Mouse (Mus musculus) cerebellum, postnatal 14 days (tissue): ENCODE data around the gene Serinc5.
A peak's percentile ranks its signal among the peaks of the same experiment; 100 is the strongest.

Source experiments
- DNase-seq, 2 experiments: peaks; one replicate each; pipeline ENCODE4 v3.0.0; 2021; ENCODE audit warnings: mixed read lengths in 2 of 2

Serinc5 gene

DNA sequence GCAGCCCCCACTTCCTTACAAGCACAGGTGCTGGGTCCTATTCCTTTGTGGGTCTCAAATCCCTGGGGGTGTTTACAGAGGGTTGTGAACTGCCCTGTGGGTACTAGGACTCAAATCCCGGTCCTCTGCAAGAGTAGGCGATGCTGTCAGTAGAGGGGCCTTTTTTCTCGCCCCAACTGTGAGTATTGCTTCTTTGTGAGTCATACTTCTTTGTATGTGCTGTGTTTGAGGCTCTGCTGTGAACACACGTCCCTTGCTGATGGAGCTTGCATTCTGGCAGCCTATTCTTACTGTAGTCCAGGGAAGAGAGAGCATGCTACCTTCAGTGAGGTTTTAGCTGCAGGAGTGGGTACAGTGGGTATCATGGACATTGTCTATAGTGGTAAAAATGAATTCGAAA, 4.3 kb downstream of the Serinc5 start:
- no peak for DNase-seq

DNA sequence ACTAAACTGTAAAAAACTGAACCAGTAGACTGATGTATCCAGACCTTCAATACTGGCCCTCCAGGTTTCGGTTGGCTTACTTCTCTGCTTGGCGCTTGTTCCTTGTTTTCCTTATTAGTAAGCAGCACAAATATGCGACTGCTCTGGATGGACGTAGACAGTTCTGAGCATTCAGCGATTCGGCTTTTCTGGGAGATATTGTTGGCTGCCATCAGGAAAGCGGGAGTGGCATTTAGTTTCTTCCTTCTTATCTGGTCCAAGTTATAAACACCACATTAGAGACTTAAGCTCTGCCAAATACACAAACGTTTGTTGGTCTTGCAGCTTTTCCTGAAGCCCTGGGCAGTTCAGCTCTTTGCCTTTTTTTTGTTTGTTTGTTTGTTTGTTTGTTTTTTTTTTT, 5.6 kb downstream of the Serinc5 start:
- DNase-seq, result no peak

DNA sequence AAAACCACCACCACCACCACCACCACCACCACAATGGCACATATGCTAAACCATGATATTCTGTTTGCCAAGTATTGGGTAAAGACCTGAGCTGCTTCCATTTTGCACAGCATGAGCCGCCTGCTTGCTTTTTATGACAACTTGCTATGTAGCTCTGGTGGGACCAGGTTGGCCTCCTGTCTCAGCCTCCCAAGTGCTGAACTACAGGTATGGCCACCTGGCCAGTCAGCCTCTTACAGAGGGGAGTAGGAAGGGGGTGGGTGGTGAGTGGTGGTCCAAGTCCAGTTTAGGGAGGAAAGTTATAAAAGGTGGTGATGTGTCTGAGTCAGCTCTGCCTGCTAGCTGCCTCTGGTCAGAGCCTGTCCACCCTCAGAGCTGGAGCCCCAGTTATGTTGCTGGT, 15.3 kb downstream of the Serinc5 start:
- DNase-seq, result no peak

DNA sequence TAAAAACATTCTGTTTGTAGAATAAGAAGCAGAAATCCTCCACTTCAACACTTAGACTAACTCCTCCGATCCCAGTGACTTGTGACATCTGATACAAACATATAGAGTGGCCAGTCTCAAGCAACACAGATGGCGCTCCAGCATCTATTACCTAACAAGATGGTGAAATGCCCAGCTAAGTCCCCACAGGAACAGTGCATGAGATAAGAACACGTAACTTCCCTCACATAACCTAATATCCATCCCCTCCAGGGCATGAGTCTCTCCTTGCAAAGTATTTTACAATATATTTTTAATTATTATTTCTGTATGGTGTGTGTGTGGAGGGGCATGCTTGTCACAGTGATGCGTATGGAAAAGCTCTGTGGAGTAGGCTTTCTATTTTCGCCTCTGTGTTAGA, 15.8 kb downstream of the Serinc5 start:
- no peak for DNase-seq

DNA sequence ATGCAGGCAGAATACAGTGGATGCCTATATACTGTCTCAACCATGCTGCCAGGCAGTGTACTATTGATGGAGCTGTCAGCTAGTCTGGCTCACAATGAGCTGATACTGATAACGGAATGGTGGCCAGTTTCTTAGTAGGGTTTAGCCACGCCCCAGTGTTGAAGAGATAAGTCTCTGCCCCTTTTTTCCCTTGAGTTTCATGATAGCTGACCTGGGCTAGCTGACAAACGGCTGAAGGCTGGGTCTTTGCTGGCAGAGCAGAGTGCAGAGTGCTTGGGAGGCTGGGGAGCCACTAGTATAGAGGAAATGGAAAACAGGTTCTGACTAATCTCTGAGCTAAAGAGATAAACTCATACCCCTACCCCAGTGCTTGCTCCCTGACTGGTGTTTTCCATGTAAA, 18.6 kb downstream of the Serinc5 start:
- DNase-seq, result no peak

DNA sequence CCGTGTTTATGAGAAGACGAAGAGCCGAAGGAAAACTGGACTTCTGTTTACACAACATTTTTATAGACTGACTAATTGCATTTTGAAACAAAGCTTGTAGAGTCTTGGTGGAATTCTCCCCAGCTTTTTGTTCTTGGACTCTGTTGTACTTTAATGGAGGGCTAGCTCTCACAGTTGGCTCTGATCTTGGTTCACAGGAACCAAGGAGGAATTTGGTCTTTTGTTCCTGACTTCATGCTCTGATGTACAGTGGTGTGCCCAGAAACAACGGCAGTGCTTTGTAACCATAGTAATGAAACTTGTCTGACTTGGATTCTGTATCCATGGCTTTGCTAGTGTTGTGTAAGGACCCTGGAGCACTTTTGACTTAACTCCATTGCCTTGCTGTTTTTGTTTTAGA, 20.6 kb downstream of the Serinc5 start:
- DNase-seq, result no peak

DNA sequence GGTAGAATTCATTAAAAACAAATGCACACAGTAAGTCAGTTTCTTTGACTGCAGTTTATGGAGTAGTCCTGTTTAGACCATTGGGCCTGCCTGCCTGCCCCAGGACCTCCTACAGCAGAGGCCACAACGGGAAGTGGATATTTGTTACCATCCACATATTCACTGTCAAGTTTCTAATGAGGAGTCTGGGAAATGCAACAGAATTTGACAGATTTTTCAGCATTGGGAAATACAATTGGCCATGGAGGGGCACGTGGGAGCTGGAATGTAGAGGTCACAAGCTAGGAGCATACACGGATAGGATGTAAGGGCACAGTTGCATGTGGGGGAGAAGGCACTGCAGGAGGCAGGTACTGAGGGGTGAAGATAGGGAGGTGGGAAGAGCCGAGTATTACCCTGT, 21.7 kb downstream of the Serinc5 start:
- no peak for DNase-seq

DNA sequence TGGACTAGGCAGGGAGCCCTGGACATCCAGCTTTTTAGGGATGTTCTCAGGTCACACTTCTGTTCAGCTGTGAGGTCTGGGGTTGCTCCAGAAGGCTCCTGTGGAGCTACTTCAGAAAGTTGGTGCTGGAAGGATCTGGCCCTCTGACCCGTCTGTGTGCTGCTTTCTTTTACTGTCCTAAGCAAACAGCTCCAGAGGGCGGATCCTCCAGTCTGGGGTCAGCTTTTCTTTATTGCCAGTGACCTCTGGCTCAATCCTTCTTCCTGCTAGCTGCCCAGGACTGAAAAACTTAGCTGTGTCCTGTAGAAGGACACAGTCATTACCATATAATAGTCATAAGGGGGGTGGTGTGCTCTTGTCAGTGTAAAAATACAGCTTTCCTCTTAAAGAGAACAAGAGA, 24.1 kb downstream of the Serinc5 start:
- DNase-seq, result no peak

DNA sequence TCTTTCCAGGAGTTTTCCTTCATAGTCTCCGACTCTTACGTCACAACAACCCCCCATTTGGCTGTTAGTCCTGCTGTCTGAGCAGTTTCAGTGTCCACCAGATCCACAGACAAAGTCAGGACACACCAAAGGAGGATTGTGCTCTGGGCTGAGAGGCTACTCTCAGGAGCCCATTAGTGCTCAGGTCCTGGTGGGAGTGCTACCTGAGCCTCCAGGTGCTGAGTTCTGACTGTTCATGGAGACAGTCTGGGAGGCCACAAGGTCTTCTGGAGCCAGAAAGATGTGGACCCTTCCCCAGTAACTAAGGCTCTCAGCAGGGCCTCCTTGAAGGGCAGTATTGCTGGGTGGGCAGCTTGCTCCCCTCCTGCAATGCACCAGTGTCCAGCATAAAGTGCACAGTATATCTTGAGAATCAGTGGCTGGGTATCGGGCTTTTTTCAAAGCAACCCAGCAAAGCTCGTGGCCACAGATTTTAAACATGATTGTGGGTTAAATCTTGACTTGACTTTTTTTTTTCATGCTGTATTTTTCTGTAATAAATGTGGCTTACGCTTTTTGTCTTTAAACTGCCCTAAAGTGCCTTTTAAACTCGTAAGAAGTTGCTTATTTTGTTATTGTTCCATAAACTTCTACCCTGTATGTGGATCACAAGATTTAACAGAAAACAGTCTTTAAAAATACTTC, 25.5 kb downstream of the Serinc5 start:
- no peak for DNase-seq

DNA sequence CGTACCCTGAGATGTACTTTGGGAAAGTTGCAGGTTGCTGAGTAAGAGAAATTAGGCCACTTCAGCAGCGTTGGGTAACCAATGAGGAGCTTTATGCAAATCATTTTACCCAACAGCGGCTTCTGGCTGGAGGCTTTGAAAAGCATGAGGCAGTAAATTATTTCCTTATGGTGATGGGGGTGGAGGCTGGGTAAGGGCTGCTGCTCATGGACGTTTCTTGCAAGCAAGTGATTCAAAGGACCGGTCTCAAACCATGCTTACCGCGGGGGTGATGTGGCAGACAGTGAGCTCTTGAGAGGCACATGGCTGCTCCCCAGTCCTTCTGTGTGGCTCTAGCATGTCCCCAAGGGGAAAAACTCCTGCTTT, 26.0 kb downstream of the Serinc5 start:
- no peak for DNase-seq

DNA sequence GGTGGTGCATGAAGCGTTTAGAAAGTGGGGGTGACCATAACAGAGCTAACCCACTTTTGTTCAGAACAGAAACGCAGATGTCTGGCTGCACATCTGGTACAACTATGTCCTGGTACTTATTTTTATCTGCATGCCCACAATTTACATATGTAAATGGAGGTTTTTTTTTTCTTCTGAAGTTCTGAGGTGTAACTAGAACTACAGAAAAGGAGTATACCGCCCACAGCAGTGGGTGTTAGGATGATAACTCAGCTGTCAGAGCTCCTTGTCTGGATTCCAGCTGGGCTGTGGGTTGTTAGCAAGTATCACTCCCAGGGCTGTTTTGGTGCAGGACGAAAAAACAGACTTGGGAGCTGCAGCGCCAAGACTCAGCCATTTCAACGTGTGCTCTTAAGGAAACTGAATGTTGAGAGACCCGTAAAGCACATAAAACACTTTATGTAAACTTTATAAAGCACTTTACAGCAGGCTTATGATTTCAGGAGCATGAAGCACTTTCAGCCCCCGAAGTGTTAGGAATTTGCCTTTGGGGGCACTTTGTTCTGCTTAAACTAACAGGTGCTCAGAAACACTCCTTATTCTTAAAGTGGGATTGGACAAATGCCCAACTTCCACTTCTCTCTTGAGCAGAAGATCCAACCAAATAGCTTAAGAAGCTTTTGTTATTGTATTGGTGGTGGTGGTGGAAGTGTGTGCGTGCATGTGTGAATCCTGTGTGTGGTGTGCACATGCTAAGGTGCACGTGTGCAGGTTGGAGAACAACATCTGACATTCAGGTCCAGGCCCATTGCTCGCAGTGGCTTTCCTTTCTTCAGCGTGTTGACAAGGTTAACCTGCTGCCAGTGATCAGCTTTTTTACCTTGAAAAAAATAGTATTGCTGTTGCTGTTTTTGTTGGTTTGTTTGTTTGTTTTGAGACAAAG, 28.5 kb downstream of the Serinc5 start:
- no peak for DNase-seq

DNA sequence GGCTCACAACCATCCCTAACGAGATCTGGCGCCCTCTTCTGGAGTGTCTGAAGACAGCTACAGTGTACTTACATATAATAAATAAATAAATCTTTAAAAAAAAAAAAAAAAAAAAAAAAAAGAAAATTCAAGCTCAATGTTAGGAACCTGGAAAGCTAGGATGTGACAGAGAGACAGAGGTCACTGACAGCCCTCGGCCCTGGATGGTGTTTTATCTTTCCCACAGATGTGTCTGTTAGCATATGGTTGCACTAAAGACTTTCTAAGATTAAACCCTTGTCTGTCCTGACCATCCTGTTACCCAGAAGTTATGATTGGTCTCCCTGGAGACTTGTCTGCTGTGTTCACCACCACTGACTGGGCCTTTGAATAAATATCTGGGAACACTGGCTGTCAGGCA, 33.3 kb downstream of the Serinc5 start:
- no peak for DNase-seq

DNA sequence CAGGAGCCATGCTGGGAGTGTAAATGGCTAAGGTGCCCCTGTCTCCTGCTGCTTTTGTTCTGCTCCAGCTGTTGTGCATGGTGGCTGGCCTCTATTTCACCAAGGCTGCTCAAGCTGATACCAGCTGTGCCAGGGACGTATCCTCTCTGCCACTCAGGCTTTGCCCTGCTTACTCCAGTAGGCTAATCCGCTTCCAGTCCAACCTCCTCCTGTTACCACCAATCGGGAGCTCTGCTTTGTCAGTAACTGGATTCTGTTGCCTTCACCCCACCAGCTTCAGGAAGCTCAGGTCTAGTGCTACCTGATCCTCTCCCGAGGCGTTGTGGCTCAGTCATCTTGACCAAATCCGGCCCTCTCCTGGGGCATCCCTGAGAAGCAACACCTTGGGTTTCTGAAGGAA, 33.9 kb downstream of the Serinc5 start:
- no peak for DNase-seq

DNA sequence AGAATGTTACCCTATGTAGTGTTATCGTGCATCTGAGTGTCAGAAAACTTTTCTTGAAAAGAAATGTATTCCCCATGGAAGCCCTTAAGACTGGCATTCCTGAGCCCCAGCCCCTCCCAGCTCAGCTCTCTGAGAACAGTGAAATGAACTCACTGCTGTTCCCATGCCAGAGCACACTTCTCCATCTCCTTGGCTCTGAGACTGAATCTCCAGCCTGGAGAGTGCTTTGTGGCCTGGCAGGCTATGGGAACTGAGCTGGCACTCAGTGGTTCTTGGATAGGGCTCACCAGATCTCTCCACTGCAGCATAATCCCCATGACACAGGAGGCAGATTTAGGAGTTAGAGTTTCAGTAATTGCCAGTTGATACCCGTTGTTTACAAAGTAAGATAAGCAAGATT, 36.8 kb downstream of the Serinc5 start:
- DNase-seq, result peak; percentile 62 to 81

DNA sequence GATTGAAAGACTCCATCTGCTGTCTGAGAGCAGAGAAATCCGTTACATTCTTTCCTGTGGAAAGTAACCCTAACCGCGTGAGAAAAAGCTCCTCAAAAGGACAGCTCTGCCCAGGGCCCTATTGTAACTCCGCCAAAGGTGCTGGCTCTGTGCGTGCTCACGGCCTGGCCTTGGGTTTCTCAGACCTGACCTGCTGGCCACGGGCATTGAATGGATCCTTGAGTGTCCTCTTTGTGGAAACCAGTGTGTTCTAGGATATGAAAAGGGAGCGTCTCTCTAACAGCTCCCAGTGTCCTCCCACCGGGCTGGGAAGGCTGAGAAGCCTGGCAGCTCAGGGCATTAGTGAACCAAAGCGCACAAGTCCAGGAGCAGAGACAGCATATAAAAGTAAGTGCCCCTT, 38.2 kb downstream of the Serinc5 start:
- peak in 1 of 2 experiments; percentile 33 for DNase-seq

DNA sequence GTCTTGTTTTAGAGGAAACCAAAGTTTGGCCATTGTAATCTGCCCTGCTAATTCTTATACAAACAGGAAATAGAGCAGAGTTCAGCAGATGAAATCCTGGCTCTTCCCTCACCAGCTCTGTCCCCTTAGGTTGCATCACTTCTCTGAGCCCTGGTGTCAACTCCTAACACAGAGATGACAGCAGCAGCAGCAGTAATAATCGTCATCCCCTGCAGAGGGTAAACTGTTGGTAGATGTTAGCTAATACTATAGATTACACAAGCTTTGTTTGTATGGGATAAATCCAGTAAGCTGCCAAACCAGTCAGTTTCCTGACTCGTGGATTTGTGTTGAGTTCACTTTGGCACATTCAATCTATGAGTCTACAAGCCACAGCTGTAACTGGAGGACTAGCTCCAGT, 40.1 kb downstream of the Serinc5 start:
- DNase-seq, result no peak

DNA sequence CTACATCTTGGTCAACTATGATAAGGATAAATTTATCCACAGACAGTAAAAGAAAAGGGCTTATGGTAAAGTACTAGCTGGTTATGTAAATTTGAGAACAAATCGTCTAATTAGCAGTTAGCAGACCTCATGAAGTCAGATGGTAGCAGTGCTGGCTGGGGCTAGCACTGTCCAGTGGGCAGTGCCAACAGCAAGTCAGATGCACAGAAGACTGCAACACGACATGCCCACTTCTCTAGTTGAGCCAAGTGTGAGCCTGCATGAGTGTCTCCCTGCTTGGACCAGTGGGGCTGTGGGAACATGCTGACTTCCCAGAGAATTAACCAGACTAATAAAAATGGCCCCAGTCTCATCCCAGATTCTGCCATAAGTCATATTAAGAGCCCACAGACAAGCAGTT, 41.6 kb downstream of the Serinc5 start:
- peak; percentile 20 to 44 for DNase-seq

DNA sequence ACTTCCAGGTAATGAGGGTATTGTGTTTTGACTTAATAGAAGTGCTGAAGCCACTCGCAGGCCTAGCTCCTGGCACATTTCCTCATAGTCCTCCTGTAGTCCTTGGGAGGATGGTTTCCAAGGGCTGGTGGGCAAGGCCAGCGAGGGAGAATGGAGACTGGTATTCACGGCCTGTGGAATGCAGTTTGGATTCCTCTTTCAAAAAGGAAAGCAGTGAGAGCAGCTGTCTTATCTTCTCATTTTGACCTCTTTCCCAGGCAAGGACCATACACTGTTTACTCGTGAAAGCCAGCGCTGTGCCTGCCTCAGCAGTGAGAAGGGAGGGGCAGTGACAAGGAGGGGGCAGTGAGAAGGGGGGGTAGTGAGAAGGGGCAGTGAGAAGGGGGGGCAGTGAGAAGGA, 42.4 kb downstream of the Serinc5 start:
- no peak for DNase-seq

DNA sequence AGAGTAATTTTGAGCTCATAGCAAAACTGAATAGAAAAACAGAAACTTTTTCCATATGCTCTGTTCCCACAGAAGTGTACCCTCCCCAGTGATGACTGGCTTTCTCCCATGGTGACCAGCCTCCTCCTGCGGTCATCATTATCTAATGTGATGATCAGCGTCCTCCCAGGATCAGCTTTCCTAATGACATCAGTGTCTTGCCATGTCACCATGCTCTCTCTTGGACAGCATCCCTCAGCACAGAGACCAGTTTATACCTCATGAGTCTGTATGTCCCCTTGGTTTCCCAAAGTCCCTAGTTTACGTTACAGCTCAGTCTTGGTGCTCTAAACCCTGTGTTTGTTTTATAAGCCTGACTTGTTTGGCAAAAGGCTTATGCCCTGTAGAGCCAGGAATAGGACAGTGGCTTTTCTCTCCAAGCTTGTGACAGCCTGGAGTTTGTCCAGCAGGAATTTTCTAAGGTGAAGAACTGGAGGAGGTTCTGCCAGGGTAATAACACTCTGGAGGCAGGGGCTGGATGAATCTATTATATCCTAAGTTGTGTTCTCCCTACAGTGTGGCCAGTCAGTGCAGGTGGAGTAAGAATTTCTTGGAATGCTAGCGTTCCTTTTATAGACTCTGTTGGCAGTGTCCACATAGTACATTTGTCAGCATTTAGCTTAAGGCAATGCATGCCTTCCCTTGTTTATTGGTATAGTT, 46.1 kb downstream of the Serinc5 start:
- peak; percentile 44 to 61 for DNase-seq

DNA sequence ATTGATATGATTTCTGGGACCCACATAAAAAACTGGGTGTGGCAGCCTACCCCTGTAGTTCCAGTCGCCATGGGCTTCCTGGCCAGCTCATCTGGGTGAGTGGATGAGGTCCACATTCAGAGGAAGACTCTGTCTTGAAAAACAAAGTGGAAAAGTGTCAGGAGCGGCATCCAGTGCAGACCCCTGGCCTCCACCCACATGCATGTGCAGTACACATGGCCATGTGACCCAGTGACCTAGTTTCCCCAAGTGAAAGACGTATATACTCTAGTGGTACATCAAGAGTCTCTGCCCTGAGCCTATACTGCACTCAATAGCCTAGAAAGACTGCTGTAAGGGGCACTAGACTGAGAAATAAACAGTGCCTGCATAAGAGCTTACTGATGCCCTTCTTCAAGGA, 48.7 kb downstream of the Serinc5 start:
- no peak for DNase-seq

DNA sequence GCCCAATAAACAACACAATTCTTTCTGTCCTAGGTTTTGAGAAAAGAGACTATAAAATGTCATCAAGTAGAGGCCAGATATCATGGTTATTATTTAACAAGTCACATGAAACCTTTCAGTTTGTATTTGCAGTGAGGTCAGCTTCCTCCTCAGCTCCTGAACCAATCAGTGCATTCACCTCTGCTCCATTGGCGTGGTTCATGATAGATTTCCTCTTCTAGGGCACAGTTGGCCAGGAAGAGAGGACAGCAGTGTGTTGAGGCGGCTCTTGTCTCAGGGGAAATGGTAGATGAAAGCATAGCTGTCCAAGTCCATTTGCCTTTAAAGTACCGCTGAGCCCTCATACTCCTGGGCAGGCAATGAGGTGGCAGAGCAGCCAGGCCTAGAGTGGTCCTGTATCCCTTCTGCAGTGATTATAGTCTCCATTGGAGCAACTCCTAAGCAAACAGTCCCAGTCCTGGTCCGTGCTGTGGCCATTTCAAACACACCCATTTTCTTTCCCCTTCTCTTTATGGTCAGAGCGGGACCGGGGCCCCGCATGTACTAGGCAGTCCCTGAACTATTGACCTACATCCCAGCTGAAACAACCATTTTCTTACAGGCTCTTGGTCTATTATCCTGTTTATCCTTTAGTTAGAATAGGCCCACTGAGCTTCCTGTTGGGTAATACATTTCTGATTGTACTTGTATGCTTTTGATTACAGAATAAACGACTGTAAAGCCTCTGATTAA, 51.8 kb downstream of the Serinc5 start:
- no peak for DNase-seq

DNA sequence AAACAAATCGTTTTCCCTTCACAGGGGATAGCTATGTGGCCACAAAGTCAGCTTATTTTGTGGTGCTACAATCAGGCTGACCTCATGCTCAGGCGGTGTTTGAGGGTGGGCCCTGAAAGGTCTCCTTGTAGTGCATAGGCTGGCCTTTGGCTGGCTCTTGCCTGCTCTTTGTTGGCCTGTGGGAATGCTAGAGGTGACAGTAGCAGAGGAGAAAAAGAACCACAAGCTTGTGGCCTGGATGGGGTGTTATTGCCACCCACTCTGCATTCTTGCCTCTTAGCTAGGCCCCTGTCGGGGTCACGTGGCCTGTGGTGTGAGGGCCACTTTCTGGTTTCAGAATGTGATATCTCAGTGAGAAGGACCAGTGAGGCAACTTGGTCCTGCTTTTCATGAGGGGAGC, 54.1 kb downstream of the Serinc5 start:
- DNase-seq, result no peak
